Mouse (Mus musculus) liver, embryonic 14.5 days (tissue): ENCODE measurements around the gene Smoc1.

Experiments used
- CTCF ChIP-seq: IDR thresholded peaks from 2 replicates; pipeline ENCODE4 v1.5.1; 2016; ENCODE audit warnings: antibody characterized with exemption, low read depth, control low read depth
- EP300 ChIP-seq: IDR thresholded peaks from 2 replicates; pipeline ENCODE4 v1.6.1; 2016; ENCODE audit warnings: antibody characterized with exemption, low read depth

DNA sequence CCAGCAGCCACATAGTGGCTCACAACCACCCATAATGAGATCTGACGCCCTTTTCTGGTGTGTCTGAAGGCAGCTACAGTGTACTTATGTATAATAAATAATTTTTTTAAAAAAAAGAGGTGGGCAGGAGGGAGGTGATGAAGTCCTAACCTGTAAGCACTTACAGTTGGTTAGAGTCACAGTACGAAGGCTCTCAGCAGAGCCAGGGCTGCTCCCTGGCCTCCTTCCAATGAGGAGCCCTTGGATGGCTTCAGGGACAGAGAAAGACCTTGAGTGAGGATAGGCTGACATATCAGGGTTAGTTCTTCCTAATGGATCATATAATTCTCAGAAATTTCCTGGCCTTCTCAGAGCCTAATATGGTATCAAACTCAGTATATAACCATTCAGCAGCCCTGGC, 134.7 kb downstream of the Smoc1 start:
- TF ChIP-seq CTCF: no peak
- TF ChIP-seq EP300: no peak
